Mouse (Mus musculus): ENCODE results near the gene Atxn2.
"Not testable (repeated sequence)": the region's sequence is repeated elsewhere in the genome, so short reads cannot be mapped to it uniquely, and the experiment has no call there.

The Atxn2 gene

DNA sequence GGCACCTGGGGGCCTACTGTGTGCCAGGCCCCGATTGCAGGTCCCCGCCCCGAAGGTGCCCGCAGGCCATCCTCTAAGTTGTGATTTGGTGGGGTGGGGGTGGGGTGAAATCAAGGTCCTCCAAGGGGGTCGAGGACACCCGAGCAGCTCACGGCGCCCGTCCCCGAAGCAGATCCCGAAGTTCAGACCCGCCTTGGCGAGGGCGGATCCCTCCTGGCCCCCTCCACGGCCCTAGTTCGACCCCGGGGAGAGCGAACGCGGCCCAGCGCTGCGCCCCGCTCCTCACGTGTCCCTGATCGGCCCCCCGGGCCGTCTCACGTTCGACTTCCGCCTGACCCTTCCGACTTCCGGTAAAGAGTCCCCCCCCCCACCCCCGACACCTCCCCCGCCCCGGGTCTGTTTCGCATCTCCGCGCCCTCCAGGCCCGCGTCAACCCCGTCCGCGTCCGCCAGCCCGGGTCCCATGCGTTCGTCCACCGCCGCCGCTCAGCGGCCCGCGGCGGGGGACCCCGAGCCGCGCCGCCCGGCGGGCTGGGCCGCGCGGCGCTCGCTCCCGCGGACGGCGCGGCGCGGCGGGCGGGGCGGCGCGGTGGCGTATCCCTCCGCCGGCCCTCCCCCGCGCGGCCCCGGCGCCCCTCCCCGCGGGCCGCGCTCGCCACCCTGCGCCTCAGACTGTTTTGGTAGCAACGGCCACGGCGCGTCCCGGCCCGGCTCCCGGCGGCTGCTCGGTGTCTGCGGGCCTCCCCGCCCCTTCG, at the start of gene Atxn2:
Atxn2 (plus strand) TSS at position 164 of the 754 bp plus-strand sequence.
- in situ Hi-C loops (cut with MboI): no loop called here

DNA sequence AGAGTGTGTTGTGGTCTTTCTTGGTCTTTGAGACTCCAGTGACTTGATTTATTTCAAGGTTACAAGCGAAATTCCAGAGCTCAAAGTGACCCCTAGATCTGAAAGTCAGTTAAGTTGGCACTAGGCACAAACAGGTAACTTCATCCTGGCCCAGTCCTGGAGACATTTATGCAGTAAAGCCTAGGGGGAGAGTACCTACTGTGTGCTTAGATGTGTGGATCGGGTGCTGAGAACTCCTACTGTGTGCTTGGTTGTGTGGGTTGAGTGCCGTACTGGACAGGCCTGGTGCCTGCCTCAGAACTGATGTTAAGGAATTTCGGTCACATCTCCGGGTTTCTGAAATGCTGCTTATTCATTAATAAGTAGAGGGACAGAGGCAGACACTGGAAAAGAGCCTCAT, 49.6 kb upstream of the Atxn2 start:
- in situ Hi-C loops (cut with MboI): no loop called here

DNA sequence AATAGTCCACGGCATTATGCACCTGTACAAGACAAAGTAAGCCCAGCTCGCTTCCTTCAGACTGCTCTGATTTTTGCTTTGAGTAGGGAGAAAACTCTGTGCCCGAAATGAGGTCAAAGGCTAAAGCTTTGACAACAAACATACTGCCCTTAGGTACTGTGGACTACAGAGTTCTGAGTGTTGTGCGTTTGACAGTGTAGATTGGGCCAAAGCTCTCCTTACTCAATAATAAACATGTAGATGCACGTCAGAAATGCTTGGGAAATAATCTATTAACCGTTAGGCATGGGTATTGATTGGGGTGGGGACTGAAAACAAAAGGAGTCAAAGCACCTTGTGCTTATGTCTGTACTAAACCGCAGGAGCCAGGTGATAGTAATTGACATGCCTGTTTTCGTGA, 47.7 kb upstream of the Atxn2 start:
- in situ Hi-C loops (cut with MboI): no loop called here

DNA sequence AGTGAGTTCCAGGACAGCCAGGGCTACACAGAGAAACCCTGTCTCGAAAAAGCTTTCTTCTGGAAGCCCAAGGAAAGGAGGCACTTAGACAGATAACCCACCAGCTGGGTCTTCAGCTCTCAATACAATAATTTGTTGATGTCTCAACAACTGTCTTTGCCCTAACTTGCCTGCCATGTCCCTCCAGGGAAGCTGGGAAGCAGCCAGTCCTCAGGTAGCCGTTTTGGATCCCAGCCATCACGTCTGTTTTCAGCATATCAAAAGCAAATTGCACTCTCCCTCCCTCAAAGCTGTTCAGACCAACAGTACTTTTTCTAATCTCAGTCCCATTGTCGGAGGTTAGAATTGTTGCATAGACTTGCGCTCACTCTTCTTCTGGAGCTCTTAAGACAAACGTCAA, 47.1 kb upstream of the Atxn2 start:
- in situ Hi-C loops (cut with MboI): no loop called here

DNA sequence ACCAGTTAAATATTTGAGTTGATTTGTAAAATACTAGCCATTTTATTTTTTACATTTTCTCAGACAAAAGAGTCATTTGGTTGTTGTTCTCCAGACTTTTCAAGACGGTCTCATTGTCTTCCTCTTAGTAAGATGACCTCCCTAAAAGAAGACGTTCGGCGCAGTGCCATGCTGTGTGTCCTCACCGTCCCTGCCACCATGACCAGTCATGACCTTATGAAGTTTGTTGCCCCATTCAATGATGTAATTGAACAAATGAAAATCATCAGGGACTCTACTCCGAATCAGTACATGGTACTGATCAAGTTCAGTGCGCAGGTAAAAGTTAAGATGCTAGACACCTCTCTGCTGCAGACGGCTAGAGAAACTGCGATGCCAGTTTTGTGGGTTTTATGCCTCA, 46.2 kb upstream of the Atxn2 start:
- in situ Hi-C loops (cut with MboI): no loop called here

DNA sequence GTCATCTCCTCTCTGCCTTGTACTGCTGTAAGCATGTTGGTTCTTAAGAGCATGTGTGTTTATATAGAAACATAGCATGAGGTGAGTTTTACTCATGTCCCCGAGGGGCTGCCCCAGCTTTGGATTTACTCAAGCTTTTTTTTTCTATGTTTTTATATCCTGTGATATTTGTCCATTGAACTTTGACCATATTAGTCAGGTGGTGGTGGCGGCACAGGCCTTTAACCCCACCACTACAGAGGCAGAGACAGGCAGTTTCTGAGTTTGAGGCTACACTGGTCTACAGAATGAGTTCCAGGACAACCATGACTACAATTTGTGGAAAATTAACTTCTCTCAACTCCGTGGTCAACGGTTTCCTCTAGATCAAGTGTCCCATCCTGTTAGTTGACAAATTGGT, 44.1 kb upstream of the Atxn2 start:
- in situ Hi-C loops (cut with MboI): no loop called here

DNA sequence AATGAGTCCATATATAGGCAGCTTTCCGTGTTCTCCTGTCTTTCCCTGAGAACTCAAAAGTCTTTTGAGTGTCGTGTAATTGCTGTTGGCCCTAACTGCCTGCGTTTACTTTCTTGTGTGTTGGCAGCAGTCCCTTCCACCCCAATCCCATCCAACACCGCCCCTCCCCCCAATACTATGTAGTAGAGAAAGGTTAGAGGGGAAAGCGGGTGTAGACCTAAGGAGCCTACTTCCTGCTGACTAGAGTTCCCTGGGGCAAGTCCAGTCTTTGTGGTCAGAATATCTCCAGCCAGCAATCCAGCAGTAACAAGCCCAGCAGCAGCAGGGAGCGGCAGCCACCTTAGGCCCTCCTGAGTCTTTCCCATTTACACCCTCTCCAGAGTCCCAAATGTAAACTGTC, 42.7 kb upstream of the Atxn2 start:
- in situ Hi-C loops (cut with MboI): no loop called here

DNA sequence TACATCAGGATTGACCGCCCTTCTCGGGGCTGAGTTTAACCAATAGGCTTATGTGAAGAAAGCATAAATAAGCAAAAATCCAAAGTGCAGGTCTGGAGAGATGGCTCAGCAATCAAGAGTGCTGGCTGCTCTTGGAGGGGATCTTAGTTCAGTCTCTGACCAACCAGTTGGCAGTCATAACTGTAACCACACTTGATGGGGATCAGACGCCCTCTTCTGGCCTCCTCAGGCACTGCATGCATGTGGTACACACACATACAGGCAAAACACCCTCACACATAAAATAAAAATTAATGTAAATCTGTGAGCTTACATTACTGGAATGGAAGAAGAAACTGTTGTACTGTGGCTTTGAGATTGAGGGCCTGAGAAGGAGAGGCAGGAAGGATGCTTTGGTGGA, 40.7 kb upstream of the Atxn2 start:
- in situ Hi-C loops (cut with MboI): no loop called here

DNA sequence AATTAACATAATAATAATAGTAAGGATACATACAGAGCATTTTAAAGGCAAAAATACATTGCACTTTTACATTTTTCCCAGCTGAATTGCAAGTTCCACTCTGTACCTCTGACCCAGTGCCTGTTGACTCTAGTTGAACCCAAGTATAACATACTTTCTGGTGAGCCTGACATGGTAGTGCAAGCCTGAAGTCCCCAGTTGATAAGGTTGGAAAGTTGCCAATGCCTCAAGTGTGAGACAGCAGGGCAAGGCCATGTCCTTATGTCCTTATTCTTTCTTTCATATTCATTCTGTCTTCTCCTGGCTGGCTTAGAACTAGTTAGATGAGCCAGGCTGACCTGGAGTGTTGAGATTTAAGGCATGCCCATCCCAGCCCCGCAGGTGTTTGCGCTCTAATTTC, 28.9 kb upstream of the Atxn2 start:
- in situ Hi-C loops (cut with MboI): no loop called here

DNA sequence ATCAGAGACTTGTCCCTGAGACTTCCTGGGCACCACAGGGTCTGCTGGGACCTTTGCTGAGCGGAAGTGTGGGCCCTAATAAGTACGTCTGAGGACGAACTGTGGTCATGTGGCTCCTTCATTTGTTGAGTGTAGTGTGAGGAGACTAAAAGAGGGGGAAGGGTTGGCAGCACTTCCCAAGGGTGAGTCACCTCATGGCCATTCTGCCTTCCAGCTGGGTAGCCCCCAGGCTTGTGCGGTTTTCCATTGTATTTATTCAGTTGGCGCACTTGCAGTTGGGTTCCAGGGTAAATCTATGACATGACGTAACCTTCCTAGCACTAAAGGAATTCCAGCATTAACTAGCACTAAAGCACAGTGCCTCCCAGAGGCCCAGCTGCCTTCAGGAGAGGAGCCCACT, 25.6 kb upstream of the Atxn2 start:
- in situ Hi-C loops (cut with MboI): no loop called here

DNA sequence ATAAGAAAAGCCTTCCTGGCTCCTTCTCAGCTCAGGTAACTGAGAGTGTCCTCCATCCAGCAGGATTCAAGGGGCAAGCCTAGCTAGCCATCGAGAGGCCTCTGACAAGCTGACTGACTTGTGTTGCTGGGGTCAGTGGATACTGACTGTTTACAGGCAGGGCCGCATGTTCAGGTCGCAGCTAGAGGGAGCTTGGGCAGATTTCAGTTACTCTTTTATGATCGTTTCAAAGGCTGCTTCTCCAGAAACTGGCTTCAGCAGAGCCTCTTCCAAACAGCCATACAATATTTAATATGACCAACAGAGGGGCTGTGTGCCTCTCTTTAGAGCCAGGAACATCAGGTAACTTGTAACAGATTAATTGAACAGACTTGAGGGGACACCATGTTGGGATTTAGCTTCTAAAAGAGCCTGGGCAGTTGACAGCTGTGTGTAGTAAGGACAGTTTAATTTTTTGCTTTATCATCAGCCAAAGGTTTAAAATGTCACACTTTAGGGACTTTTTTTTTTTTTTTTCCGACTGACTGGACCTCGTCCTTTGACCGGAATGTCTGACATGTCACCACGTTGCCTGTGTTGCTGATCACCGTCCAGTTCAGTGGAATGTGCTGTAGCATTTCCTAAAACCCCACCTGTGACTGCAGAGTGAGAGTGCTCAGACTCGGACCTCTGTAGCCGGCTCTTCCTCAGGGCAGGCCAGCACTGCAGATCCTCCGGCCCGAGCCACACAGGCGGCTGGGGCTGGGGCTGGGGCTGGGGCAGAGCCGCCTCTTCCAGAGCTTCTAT, 24.8 kb upstream of the Atxn2 start:
- in situ Hi-C loops (cut with MboI): no loop called here

DNA sequence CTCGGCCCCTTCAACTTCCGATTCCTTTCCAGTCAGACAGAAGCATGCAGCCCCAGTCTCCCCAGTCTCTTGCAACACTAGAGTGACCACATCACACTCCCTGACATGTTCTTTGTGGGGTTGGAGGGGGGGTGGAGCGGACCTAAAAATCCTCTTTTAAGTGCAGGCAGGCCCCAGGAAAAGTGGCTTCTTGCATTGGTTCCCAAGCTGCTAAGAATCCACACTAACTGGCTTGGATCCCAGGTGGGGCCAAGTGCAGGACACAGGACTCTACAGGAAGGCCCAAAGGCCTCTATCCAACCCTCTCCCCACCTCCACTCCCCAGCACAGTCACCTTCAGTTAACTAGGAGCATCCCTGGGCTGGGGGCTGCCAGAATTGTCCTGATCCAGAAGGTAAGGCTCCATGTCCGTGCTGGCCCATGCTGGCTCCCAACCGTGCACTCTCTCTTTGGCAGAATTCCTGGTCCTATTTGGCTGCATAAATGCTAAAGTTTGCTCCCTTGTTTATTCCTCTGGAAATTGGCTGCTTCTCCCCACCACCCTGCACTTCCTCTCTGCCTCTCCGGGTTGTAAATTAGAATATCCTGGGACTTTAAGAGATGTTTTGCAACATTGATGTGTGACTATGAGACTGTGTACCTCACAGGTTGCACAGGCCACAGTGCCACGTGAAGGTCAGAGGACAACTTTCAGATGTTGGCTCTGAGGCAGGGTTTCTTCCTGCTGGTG, 20.5 kb upstream of the Atxn2 start:
- in situ Hi-C loops (cut with MboI): no loop called here

DNA sequence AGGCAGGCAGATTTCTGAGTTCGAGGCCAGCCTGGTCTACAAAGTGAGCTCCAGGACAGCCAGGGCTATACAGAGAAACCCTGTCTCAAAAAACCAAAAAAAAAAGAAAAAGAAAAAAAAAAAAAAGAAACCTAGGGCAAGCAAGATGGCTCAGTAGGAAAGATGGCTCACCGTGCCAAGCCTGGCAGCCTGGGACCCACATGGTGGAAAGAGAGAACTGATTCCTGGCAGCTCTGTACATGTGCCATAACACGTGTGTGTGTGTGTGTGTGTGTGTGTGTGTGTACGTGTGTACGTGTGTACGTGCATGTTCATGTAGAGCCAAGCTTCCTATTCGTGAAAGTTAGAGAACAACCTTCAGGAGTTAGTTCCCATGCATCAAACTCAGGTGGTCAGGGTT, 19.7 kb upstream of the Atxn2 start:
- in situ Hi-C loops (cut with MboI): not testable (repeated sequence)

DNA sequence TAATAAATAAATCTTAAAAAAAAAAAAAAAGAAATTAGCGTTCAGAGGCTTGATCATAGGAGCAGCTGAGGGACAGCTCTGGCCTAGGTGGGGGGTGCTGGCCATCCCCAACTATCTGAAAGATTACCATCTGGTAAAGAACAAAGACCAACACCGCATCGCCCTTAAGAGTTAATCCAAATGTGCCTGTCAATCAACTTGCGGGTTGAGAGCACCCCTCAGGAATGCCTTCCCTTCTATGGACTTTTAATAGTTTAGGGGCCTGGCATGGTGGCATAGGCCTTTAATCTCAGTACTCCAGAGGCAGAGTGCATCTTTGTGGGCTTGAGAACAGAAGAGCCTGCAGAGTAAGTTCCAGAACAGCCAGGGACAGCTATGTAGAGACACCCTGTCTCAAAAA, 18.2 kb upstream of the Atxn2 start:
- in situ Hi-C loops (cut with MboI): no loop called here

DNA sequence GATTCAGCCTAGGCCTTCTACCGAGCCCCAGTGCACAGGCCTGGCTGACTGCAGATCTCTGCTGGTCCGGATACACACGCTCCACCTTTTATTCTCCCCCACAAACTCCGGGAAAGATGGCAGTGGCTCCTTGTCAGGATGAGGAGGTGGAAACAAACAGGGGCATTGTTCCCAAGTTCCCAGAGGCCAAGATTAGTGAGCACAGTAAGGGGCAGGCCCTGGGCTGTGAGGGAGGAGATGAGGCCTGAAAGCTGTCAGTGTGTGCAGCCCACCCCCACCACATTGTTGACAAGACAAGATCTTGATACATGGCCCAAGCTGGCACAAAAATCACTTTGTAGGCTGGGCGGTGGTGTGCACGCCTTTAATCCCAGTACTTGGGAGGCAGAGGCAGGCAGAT, 14.4 kb upstream of the Atxn2 start:
- in situ Hi-C loops (cut with MboI): no loop called here

DNA sequence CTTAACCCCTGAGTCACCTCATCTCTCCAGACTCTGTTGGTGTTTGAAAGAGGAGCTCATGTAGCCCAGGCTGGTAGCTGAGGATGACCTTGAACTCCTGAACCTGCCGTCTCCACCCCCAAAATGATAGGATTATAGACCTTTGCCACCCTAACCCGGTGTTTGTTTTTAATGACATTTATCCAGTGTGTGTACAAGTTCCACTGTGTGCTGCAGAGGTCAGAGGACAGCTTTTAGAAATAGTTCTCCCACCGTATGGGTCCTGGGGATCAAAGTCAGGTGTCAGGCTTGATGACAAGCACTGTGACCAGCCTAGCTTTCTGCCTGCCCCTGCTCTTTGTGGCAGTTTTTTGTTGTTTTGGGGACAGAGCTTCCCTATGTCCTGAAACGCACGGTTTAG, 11.2 kb upstream of the Atxn2 start:
- in situ Hi-C loops (cut with MboI): no loop called here

DNA sequence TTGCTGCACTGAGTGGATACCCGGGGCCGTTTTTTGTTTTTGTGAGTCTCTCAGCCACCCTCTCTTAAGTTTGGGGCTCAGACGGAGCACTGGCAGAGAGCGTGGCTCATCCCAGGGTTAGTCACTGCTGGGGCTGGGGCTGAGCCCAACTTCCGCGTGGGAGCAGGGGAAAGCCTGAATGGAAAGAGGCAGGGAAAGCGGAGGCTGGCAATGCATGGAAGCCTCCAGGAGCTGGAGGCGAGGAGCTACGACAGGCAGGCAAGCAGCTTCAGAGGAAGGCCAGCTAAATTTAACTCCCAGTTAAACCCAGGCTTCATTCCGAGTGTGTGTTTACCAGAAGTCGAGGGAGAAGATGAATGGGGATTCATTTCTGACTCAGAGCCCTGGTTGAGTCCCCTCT, 10.6 kb upstream of the Atxn2 start:
- in situ Hi-C loops (cut with MboI): no loop called here

DNA sequence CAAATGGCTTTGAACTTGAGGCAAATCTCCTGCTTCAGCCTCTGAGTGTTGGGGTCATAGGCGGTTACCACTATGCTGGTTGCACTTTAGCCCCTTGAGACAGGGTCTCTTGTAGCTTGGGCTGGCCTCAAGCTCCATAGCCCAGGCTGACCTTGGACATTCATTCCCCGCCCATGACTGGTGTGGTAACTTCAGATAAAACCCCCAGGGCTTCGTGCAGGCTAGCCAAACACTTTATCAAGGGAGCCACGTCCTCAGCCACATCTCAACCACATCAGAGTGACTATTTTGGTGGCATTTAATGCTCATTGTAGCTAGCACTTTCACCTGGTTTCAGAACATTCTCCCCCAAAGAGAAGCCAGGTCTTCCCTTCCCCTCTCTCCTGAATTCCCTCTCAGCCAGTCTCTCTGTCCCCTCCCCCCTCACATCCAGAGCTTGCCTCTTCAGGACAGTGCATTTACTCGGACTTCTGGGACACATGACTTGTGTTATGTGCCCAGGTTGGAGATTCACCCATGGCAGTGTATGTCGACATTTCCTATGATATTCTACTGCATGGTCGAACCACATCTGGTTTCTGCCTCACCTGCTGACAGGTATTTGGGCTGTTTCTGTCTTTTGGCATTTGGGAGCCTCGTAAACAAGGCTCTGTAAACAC, 9.9 kb upstream of the Atxn2 start:
- in situ Hi-C loops (cut with MboI): no loop called here

DNA sequence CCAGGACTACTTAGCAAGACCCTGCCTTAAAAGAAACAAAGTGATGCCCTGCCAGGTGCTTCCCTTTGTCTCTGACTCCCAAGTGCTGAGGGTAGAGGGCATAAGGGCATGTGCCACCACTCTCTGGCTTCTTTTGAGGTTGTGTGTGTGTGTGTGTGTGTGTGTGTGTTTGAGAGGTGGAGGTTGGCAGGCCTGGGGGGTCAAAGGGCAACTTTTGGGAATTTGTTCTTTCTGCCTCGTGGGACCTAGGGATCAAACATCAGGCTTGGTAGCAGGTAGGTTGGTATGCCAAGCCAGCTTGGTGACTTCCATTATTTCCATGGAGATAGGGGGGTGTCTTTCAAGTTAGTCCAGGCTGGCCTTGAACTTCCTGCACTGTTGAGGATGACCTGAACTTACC, 7.8 kb upstream of the Atxn2 start:
- in situ Hi-C loops (cut with MboI): no loop called here

DNA sequence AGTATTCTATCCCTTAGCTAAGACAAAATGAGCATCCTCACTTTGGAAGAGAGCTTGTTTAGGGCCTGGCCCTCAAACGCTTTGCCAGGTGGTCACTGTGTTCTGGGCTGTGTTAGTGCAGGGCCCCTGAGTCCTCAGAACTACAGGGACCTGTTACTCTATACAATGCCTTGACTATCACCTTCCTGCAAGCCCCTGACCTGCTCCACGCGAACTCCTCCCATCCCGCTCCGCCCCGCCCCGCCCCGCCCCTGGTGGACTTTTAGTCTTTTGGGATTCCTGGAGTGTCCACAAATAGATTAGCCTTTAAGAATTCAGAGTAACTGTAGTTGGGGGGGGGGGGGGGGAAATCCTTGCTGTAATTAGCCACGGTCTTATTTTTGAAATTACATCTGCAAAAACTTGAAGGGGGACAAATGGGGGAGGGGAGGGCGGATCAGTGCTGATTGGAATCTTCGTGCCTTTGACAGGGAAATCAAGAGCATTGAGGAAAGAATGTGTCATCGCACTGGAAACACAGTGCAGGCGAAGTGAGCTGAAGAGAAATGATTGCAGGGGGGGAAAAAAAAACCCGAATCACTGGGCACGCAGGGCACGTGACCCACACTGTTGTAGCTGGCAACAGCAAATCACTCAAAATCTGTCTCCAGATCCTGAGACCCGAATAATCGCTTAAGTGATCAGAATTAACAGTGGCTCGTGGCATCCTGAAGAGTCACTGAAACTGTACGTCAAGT, 6.5 kb upstream of the Atxn2 start:
- in situ Hi-C loops (cut with MboI): no loop called here

DNA sequence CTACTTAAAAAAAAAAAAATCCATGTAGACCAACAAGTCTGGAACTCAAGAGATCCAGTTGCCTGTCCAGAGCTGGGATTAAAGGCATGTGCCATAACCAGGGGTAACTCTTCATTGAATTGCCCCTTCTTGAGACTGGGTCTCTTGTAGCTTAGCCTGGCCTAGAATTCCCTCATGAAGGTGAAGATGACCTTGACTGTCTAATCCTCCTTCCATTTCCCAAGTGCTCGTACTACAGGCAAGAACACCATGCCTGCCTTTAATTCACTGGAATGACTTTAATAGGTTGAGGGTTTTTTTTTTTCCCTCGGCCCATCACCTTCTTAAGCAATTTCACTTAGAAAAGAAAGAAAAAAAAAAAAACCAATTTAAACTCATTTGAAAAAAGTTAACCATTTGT, 735 bp upstream of the Atxn2 start:
- in situ Hi-C loops (cut with MboI): no loop called here

DNA sequence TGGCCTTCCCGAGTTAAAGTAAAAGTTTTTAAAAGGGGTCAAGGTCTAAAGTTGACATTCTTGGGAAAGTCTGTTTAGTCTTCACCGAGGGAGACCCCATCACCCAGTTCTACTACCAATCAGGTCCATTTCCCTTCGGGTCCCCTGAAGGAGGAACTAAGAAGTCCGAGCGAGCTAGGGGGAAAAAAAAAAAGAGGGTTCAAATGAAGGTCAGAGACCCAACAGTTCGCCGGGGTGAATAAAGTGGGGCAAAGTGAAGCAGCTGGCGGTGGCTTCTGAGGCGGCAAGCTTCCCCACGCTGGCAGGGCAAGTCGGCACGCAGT, 325 bp upstream of the Atxn2 start:
- in situ Hi-C loops (cut with MboI): no loop called here
